Mouse (Mus musculus) hindbrain, embryonic 16.5 days (tissue): Measurements from ENCODE around the gene Fam166a. TPM values are rescaled to one million over a fixed set of nuclear protein-coding genes. Genes with fewer than 3 reads are reported as not detected.

ENCODE experiments used
- ATAC-seq: fragments of 200-750 bp; cut with Nextera tagmentation; 2 replicates; pipeline ENCODE4 v1.8.0; 2017; ENCODE audit warnings: moderate TSS enrichment, moderate library complexity
- H3K27ac ChIP-seq: fragments of 300-500 bp; sonication (generic); 2 replicates; pipeline ENCODE4 v1.5.1; 2014; ENCODE audit warnings: low read depth, mild to moderate bottlenecking, control low read depth, low read length, moderate library complexity
- H3K27me3 ChIP-seq: fragments of 300-500 bp; sonication (generic); replicated peaks from 2 replicates; pipeline ENCODE4 v1.6.1; 2014; ENCODE audit warnings: low read length; ENCODE audit not compliant: control insufficient read depth, insufficient read depth
- H3K36me3 ChIP-seq: fragments of 300-500 bp; sonication (generic); 2 replicates; pipeline ENCODE4 v1.6.1; 2014; ENCODE audit warnings: mild to moderate bottlenecking, low read length, moderate library complexity, mixed read lengths; ENCODE audit not compliant: control insufficient read depth, insufficient read depth
- H3K4me1 ChIP-seq: fragments of 300-500 bp; sonication (generic); 2 replicates; pipeline ENCODE4 v1.6.1; 2014; ENCODE audit warnings: low read depth, low read length; ENCODE audit not compliant: control insufficient read depth, insufficient read depth
- H3K4me2 ChIP-seq: fragments of 300-500 bp; sonication (generic); 2 replicates; pipeline ENCODE4 v1.6.1; 2014; ENCODE audit warnings: mild to moderate bottlenecking, low read length, control low read depth, moderate library complexity
- H3K4me3 ChIP-seq: fragments of 300-500 bp; sonication (generic); 2 replicates; pipeline ENCODE4 v1.5.1; 2014; ENCODE audit warnings: mild to moderate bottlenecking, low read length, control low read depth, moderate library complexity
- H3K9ac ChIP-seq: fragments of 300-500 bp; sonication (generic); 2 replicates; pipeline ENCODE4 v1.6.1; 2014; ENCODE audit warnings: low read depth, mild to moderate bottlenecking, control low read depth, low read length, moderate library complexity
- H3K9me3 ChIP-seq: fragments of 300-500 bp; sonication (generic); 2 replicates; pipeline ENCODE4 v1.6.1; 2014; ENCODE audit warnings: mild to moderate bottlenecking, low read length, moderate library complexity; ENCODE audit not compliant: control insufficient read depth
- WGBS: fragments of 180-500 bp; shearing (Covaris S2); extraction: QIAGEN DNeasy Blood & Tissue Kit; methylation state at CpG from one replicate; pipeline ENCODE4 v1.1.7; 2014; 5-methylcytosine and 5-hydroxymethylcytosine counted together
- polyA plus RNA-seq: library from polyadenylated mRNA; unstranded; fragments of >200 nt; fragmentation: Nextera tagmentation; extraction: Ambion mirVana; gene quantifications from 2 replicates; pipeline ENCODE4 v1.2.1, GENCODE M21; 2015

Fam166a gene
- polyA plus RNA-seq, 1 experiment from 2014 or later = 0.39 TPM

DNA sequence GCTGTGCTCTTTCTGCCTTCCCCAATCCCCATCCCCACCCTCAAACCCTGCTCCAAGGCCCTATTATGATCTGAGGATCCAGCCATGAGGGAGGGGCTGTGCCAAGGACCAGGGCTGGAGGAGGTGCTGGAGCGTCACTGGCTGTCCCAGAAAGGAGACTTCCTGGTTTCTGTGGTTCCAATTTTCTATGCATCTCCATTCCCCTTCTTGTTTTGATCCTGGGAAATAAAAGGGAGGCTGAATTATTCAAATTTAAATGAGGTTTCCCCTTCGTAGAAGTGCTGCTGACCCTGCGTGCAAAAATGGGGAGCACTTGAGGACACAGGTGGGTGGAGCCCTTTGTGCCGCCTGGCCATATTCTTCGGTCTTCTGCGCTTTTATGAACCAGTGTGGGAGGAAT is 35.9 kb upstream of the Fam166a start:
- Histone ChIP-seq H3K9me3 (no peaks in the 10 kb centered on the region), H3K4me2 (peak overlapping the region; percentile 83), H3K4me3 (peak overlapping the region; percentile 75), H3K4me1 (peaks cover 27% of the 10 kb centered on the region), H3K27me3 (no peaks in the 10 kb centered on the region), H3K36me3 (no peaks in the 10 kb centered on the region), H3K9ac (no peak overlapping the region), H3K27ac (no peak overlapping the region)
- ATAC-seq = no peak
- 13% methylated on average over 6 of the region's 6 CpGs for WGBS

DNA sequence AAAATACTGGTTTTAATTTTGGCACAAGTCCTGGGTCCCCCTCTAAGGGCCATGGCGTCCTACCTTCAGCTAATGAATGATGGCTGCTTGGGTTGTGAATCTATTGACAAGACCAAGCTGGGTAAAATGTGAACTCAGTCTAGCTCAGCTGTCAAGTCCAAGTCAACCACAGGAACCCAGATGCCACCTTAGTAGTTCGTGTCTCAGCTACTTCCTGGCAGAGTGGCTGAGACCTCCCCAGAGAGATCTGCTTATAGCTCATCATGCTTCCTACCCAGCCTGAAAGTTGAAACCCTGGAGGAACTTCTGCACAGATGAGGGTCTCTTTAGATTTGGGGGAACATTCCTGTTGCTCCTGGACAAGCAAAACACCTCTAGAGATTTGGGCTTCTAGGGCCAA is 35.2 kb upstream of the Fam166a start:
- Histone ChIP-seq H3K4me2 (peak overlapping the region; percentile 83), H3K36me3 (no peaks in the 10 kb centered on the region), H3K9me3 (no peaks in the 10 kb centered on the region), H3K27ac (no peak overlapping the region), H3K4me1 (peaks cover 22% of the 10 kb centered on the region), H3K9ac (no peak overlapping the region), H3K4me3 (peak overlapping the region; percentile 75), H3K27me3 (no peaks in the 10 kb centered on the region)
- 31% methylated on average over 2 of the region's 2 CpGs for WGBS
- ATAC-seq = no peak

DNA sequence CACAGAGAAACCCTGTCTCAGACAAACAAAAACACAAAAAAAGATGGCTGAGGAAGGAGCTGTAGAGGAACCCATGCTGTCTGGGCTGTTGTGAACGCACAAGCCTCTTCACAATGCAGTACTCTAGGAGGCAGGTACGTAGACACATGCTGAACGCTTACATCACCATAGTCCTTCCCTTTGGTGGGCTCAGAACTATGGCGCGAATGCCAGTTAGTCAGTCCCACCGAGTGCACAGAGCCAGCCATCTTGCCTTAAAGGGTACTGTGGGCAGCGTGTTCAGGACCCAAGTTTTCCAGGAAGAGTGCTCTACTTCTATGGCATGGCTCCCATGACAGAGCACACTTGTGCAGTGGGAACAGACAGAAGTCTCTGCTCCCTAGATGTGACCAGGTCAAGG is 34.0 kb upstream of the Fam166a start:
- no peaks in the 10 kb centered on the region for H3K27me3 ChIP-seq
- H3K9me3 ChIP-seq = no peaks in the 10 kb centered on the region
- H3K9ac ChIP-seq = no peak overlapping the region
- no peaks in the 10 kb centered on the region for H3K36me3 ChIP-seq
- H3K4me2 ChIP-seq = no peak overlapping the region
- H3K27ac ChIP-seq = no peak overlapping the region
- WGBS = 77% methylated on average over 7 of the region's 7 CpGs
- peaks cover 22% of the 10 kb centered on the region for H3K4me1 ChIP-seq
- no peak overlapping the region for H3K4me3 ChIP-seq
- ATAC-seq = no peak

DNA sequence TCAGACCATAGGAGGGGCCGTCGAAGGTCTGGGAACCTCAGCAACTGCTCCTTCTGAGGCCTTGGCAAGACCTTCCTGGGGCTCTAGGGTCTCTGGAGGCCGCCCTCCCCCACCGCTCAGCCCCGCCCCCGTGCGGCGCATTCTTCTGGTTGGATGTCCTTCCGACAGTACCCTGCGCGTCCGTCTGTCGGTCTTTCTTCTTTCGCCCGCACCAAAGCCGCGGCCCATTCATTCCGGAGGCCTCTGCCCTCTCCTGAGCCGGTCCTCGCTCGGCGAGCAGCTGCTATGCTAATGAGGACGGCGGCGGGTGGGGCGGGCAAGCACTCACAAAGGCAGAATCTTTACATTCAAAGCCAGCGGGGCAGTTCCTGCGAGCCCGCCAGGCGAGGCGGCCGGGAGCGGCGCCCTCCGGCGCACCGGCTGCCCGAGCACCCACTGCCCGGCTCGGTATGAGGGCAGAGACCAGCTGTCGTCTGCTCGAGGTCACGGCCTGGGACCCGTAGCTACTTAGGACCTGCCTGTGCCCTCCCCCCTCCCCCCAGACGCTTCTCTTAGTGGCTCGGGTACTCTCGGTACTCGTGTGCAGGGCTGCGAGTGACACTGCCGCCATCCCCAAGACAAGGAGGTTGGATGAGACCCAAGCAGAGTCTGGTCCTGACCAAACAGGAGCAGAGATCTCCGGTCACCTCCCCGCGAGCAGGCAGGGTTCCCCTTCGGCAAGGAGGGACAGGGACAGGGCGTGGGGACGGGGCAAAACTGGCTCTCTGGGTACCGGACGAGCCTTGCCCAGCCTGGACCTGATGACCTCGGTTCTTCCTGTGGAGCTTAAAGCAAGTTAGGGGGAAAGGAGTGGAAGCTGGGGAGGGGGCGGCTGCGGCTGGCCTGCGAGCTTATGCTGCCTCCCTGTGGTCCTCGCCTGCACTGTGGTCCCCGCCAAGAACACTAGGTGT is 32.6 kb upstream of the Fam166a start:
- Histone ChIP-seq H3K4me3 (peak overlapping the region; percentile 47), H3K27me3 (no peaks in the 10 kb centered on the region), H3K4me1 (peaks cover 17% of the 10 kb centered on the region), H3K9me3 (no peaks in the 10 kb centered on the region), H3K4me2 (peak overlapping the region; percentile 83), H3K27ac (peak overlapping the region; percentile 83), H3K36me3 (no peaks in the 10 kb centered on the region), H3K9ac (peak overlapping the region; percentile 71)
- under 1% methylated on average over 54 of the region's 64 CpGs for WGBS
- peak; percentile 73 for ATAC-seq

- ATAC-seq = no peak
- no peak overlapping the region; the same call in 1 of the 2 replicates for H3K9ac ChIP-seq
- H3K27ac ChIP-seq = no peak overlapping the region; the same call in 1 of the 2 replicates
- no peaks in the 10 kb centered on the region for H3K9me3 ChIP-seq
- H3K27me3 ChIP-seq = no peaks in the 10 kb centered on the region
- peaks cover 17% of the 10 kb centered on the region for H3K4me1 ChIP-seq
- no peak overlapping the region for H3K4me3 ChIP-seq
- 28% methylated on average over 5 of the region's 5 CpGs for WGBS
- peak overlapping the region; percentile 83 for H3K4me2 ChIP-seq
- H3K36me3 ChIP-seq = no peaks in the 10 kb centered on the region
Observed at GRCm38 (mm10) chr2:25186575-25186930, 32.0 kb upstream of the Fam166a start.

DNA sequence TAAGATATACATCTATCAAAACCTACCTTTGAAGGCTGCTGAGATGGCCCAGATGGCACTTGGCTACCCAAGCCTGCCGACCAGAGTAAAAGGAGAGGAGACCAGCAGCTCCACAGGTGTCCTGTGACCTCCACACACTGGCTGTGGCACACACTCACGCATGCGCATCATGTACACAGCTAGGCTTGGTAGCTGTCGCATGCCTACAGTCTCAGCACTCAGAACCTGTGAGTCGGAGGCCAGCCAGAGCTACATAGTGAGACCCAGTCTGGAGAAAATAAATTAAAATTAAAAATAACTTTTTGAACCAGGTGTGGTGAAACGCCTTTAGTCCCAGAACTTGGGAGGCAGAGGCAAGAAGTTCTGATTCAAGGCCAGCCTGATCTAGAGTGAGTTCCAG is 30.7 kb upstream of the Fam166a start:
- 79% methylated on average over 6 of the region's 6 CpGs for WGBS

DNA sequence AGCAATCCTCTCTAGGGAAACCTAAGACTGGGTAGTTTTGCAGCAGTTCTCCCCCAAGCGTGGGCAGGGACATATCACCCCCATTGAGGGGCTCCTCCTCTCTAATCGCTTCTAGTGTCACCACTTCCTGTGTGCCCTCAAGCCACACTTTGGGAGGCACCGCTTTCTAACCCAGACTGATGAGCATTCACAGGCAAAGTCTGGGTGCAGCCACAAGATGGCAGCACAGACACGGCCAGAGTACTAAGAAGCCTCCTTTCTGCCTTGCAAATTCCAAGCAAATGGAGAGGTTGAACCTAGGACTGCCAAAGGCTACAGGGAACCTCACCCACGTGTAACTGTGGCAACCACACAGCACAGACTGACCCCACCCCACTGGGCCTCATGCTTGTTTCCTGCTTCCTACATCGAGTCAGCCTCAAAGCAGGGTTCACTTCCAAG is 25.2 kb upstream of the Fam166a start:
- Histone ChIP-seq H3K4me3 (no peak overlapping the region), H3K4me2 (no peak overlapping the region), H3K9ac (0 out of 2 replicates have a peak overlapping the region, but pooled peaks have one; percentile 12), H3K9me3 (no peaks in the 10 kb centered on the region), H3K4me1 (no peaks in the 10 kb centered on the region), H3K27me3 (peaks cover 23% of the 10 kb centered on the region), H3K27ac (no peak overlapping the region), H3K36me3 (no peaks in the 10 kb centered on the region)
- 0% methylated on average over 6 of the region's 6 CpGs for WGBS
- ATAC-seq = peak; percentile 75

More for the DNA sequence above, 30.7 kb upstream of the Fam166a start:
- H3K27ac ChIP-seq = no peak overlapping the region
- no peaks in the 10 kb centered on the region for H3K9me3 ChIP-seq
- H3K36me3 ChIP-seq = no peaks in the 10 kb centered on the region
- peaks cover 11% of the 10 kb centered on the region; the same call in 1 of the 2 replicates for H3K4me1 ChIP-seq
- ATAC-seq = no peak
- H3K9ac ChIP-seq = no peak overlapping the region
- no peaks in the 10 kb centered on the region for H3K27me3 ChIP-seq
- H3K4me3 ChIP-seq = no peak overlapping the region
- H3K4me2 ChIP-seq = no peak overlapping the region

DNA sequence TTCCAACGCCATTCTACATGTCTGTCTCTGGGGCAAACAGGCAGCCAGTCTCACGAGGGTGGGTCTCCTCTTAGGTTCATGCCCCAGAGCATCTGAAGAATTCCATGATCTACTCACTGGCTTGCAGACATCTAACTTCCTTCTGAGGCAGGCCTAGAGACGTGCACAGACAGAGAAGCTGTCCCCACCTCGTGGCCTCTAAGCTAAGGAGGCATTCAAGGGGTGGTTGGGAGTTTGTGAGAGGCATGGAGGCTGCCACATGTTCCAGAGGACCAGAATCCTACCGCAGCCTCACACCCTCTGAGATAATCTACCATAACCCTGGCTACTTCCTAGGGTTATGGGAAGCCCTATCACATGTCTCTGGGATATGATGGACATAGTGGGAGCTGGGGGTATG is 24.5 kb upstream of the Fam166a start:
- H3K36me3 ChIP-seq = peaks cover 4% of the 10 kb centered on the region
- H3K4me1 ChIP-seq = no peaks in the 10 kb centered on the region
- H3K4me3 ChIP-seq = no peak overlapping the region
- H3K27ac ChIP-seq = no peak overlapping the region
- H3K9me3 ChIP-seq = no peaks in the 10 kb centered on the region
- no peak for ATAC-seq
- no peak overlapping the region for H3K9ac ChIP-seq
- peaks cover 23% of the 10 kb centered on the region for H3K27me3 ChIP-seq
- WGBS = 75% methylated on average over 5 of the region's 5 CpGs
- H3K4me2 ChIP-seq = no peak overlapping the region

- 82% methylated on average over 17 of the region's 17 CpGs for WGBS
- Histone ChIP-seq H3K27ac (no peak overlapping the region), H3K4me2 (no peak overlapping the region), H3K4me3 (no peak overlapping the region), H3K9me3 (no peaks in the 10 kb centered on the region), H3K4me1 (no peaks in the 10 kb centered on the region), H3K9ac (no peak overlapping the region), H3K36me3 (peaks cover 8% of the 10 kb centered on the region), H3K27me3 (peaks cover 23% of the 10 kb centered on the region)
- no peak for ATAC-seq
Observed at GRCm38 (mm10) chr2:25194486-25195171, 23.9 kb upstream of the Fam166a start.
